Mouse (Mus musculus) E14TG2a.4 (cell line): Measurements from ENCODE around the gene Trpc2.
"Not testable (repeated sequence)": the region's sequence is repeated elsewhere in the genome, so short reads cannot be mapped to it uniquely, and the experiment has no call there.

Experiments
- H3K27me3 ChIP-seq: 2 replicates; pipeline ENCODE4 v1.6.1; 2014; ENCODE audit warnings: low read length, control low read depth; ENCODE audit not compliant: insufficient read depth
- H3K36me3 ChIP-seq: 2 replicates; pipeline ENCODE4 v1.6.1; 2014; ENCODE audit warnings: low read length, control low read depth; ENCODE audit not compliant: insufficient read depth
- H3K4me1 ChIP-seq: replicated peaks from 2 replicates; pipeline ENCODE4 v1.6.1; 2014; ENCODE audit warnings: low read depth, low read length, control low read depth
- H3K4me3 ChIP-seq: replicated peaks from 2 replicates; pipeline ENCODE4 v1.5.1; 2014; ENCODE audit warnings: mild to moderate bottlenecking, low read length
- H3K9me3 ChIP-seq: 2 replicates; pipeline ENCODE4 v1.6.1; 2014; ENCODE audit warnings: low read length, control low read depth
- CTCF ChIP-seq: conservative IDR thresholded peaks from 2 replicates; pipeline ENCODE4 v1.5.1; 2014; ENCODE audit warnings: low read length
- NANOG ChIP-seq: IDR thresholded peaks from 2 replicates; pipeline ENCODE4 v1.6.1; 2014; ENCODE audit warnings: borderline replicate concordance, low read length, mixed read lengths
- POU5F1 ChIP-seq: IDR thresholded peaks from 2 replicates; pipeline ENCODE4 v1.6.1; 2014; ENCODE audit warnings: low read length, borderline replicate concordance

Trpc2 gene

DNA sequence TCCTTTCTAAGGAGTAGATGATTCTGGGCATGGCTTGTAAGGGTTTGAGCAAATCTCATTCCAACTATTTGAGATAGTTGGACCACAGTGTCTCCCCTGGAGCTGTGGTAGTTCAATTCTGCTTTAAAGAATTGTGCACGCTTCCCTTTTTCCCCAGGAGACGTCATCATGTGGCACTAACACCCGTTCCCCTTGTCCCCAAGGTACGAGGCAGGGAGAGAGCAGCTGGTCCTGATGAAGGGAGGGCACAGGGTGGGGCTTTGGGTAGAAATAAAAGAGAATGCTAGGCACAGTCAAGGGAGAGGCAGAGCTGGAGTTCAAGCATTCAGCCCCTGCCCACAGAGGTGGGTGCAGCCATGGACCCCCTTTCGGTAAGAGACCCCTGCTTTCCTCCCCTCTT is at the start of gene Trpc2:
Gene Trpc2, plus strand, starts transcription at position 301 of the 400 bp plus-strand sequence.
- no peaks in the 10 kb centered on the region for H3K9me3 ChIP-seq
- peaks cover 32% of the 10 kb centered on the region for H3K27me3 ChIP-seq

DNA sequence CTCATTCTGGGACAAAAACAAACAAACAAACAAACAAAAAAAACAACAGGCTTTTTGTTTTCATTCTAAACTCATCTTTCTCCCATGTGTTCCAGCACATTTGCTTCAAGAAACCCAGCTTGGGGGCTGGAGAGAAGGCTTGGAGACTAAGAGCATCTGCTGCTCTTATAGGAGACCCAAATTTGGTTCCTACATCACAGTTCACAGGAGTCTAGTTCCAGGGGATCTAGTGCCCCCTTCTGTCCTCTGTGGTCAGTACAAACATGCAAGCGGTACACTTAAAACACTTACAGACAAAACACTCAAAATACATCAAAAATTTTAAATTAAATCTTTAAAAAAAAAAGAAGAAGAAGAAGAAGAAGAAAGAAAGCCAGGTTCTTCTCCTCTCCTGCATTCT is 48.0 kb upstream of the Trpc2 start:
- no peak for TF ChIP-seq POU5F1
- peak; percentile 29 for TF ChIP-seq CTCF
- Histone ChIP-seq H3K4me1 (no peaks in the 10 kb centered on the region), H3K27me3 (no peaks in the 10 kb centered on the region), H3K4me3 (no peak overlapping the region), H3K36me3 (peaks cover 99% of the 10 kb centered on the region), H3K9me3 (no peaks in the 10 kb centered on the region)

More for the DNA sequence above, at the start of gene Trpc2:
- peak within 1 kb of the TSS; percentile 59 for H3K4me3 ChIP-seq
- H3K36me3 ChIP-seq = peaks cover 57% of the 10 kb centered on the region
- H3K4me1 ChIP-seq = peaks cover 23% of the 10 kb centered on the region
- TF ChIP-seq NANOG (no peak), POU5F1 (no peak), CTCF (no peak)

DNA sequence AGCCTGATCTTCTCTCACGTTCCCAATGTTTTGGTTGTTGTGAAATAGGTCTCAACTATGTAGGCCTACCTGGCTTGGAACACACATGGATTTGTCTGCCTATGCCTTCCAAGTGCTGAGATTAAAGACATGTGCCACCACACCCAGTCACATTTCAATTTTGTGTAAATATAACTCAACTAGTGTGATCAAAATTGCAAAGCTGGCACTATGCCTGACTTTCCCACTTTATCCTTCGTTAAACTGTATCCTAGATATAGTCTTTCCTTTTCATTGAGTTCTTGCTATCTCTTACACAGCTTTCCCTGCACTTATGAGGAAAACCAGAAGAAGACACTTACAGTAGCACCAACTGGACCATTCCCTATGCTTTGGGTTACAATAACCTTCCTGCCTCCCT is 47.4 kb upstream of the Trpc2 start:
- Histone ChIP-seq H3K4me1 (no peaks in the 10 kb centered on the region), H3K27me3 (no peaks in the 10 kb centered on the region), H3K4me3 (no peak overlapping the region), H3K36me3 (peaks cover 99% of the 10 kb centered on the region), H3K9me3 (no peaks in the 10 kb centered on the region)
- TF ChIP-seq POU5F1 (no peak), NANOG (no peak), CTCF (no peak)

DNA sequence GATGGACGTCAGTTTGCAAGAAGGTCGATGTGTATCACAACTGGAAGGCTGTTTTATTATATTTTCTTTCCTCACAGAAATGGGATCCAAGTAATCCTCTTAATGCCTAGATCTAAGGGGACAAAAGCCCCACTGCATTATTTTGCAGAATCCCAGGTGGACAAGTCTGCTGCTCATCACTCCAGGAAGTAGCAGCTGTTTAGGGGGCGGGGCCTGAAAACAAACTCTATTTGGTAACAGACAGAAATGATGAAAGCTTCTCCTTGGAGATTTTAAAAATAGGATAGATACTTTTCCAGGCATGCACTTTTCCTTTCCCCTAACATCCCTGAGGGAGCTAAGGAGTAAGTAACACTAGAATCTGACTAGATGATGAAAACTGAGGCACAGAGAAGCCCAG is 45.6 kb upstream of the Trpc2 start:
- Histone ChIP-seq H3K9me3 (no peaks in the 10 kb centered on the region), H3K4me1 (no peaks in the 10 kb centered on the region), H3K4me3 (no peak overlapping the region), H3K36me3 (peaks cover 96% of the 10 kb centered on the region), H3K27me3 (no peaks in the 10 kb centered on the region)
- TF ChIP-seq CTCF = no peak
- no peak for TF ChIP-seq POU5F1
- no peak for TF ChIP-seq NANOG

DNA sequence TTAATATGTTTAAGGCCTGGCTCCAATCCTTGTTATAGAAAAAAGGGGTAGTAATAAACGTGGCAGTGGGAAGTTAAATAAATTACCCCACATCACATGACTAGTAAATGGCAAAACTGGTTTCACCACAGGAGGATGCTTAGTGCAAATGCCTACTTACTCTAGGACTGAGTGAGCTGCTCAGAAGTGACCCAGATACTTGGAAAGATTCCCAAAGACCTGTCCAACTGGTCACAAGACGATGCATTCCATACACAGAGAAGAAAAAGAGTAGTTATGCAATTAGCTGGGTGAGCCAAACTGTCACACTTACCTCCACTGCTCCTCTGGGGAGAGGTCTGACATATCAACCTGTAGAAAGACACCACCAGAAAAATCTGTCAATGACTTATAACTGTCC is 40.6 kb upstream of the Trpc2 start:
- Histone ChIP-seq H3K4me3 (no peak overlapping the region), H3K36me3 (peaks cover 64% of the 10 kb centered on the region), H3K9me3 (no peaks in the 10 kb centered on the region), H3K4me1 (no peaks in the 10 kb centered on the region), H3K27me3 (no peaks in the 10 kb centered on the region)
- no peak for TF ChIP-seq CTCF

DNA sequence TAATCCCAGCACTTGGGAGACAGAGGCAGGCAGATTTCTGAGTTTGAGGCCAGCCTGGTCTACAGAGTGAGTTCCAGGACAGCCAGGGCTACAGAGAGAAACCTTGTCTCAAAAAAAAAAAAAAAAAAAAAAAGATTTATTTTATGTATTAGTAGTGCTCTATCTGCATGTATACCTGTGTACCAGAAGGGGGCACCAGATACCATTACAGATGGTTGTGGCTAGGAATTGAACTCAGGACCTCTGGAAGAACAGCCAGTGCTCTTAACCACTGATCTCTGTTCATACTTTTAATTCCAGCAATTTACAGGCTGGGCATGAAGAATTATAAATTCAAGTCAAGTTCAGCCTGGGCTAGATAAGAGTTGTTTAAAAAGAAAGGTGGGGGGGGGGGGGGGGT is 34.4 kb upstream of the Trpc2 start:
- H3K4me3 ChIP-seq, H3K4me1 ChIP-seq, H3K9me3 ChIP-seq, H3K27me3 ChIP-seq: not testable (repeated sequence)
- peak; percentile 23; the same call in 1 of the 2 replicates for TF ChIP-seq CTCF
- peaks cover 31% of the 10 kb centered on the region for H3K36me3 ChIP-seq

DNA sequence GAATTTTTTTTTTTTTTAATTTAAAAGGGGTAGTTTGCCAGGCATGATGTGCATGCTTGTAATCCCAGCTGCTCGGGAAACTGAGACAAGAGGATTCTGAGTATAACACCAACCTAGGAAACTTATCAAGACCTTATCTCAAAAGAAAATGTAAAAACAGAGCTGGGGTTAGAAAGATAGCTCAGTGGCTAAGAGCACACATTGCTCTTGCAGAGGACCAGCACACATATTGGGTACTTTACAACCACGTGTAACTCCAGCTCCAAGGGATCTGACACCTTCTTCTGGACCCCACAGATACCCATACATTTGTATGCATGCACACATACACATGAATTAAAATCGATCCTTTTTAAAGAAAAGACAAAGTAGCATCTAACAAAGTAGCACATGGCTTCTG is 21.6 kb upstream of the Trpc2 start:
- TF ChIP-seq POU5F1 (no peak), NANOG (no peak), CTCF (no peak)
- Histone ChIP-seq H3K9me3 (no peaks in the 10 kb centered on the region), H3K36me3 (peaks cover 40% of the 10 kb centered on the region), H3K4me1 (peaks cover 30% of the 10 kb centered on the region), H3K4me3 (no peak overlapping the region), H3K27me3 (no peaks in the 10 kb centered on the region)

DNA sequence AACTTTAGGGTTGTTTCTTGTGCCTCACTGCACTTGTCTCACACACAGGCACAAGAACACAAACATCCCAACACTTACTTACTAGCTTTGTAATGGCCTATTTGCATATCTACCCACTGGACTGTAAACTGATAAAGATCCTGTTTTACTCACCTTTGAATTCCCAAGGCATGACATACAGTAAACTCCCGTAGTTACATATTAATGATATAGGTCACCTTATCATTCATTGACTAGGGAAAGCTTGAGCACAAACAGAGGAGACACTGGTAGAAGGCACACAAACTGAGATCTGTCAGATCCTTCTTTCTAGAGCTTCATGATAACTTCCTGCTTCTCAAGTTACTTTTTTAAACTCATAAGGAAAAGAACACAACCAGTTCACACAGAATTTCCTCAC is 20.7 kb upstream of the Trpc2 start:
- Histone ChIP-seq H3K4me3 (no peak overlapping the region), H3K27me3 (no peaks in the 10 kb centered on the region), H3K4me1 (peaks cover 36% of the 10 kb centered on the region), H3K36me3 (peaks cover 33% of the 10 kb centered on the region), H3K9me3 (no peaks in the 10 kb centered on the region)
- TF ChIP-seq NANOG = no peak
- no peak for TF ChIP-seq CTCF
- TF ChIP-seq POU5F1 = no peak

DNA sequence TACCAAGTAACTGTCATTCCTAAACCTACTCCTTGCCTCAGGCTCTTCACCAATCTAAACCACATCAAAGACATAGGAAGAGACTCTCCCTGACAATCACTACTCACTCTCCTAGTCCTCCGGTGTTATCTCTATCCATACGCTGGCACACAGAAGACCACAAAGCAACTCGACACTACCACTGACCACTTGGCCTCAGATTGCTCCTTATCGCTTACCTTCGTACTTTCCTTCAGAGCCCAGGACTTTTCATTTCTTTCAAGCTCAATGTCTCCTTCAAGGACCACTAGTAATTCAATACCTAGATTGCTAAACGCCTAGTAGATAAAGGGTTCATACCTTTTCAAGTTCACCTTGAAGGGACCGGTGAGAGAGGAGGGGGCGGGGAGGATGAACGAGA is 19.0 kb upstream of the Trpc2 start:
- peak overlapping the region; percentile 87 for H3K4me3 ChIP-seq
- H3K27me3 ChIP-seq = no peaks in the 10 kb centered on the region
- TF ChIP-seq CTCF = no peak
- no peak for TF ChIP-seq POU5F1
- no peak for TF ChIP-seq NANOG
- peaks cover 30% of the 10 kb centered on the region for H3K36me3 ChIP-seq
- H3K9me3 ChIP-seq = no peaks in the 10 kb centered on the region
- peaks cover 38% of the 10 kb centered on the region for H3K4me1 ChIP-seq

DNA sequence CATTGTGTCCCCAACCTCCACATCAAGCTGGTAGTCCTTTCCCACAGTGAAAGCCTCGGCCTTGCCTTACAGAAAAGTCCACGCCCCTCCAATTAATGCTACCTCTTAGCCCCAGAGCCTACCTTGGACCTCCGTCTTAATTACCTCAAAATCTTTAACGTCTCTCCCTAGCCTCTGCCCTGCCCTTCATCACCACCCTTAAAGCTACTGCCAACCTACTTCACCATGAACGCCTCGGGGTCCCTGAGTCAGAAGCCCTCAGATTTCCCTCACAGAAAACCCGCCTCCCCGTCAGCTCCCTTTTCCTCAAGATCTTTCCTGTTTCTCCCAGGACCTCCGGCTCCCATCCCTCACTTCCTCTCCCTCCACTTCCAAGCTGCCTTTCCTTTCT is 18.3 kb upstream of the Trpc2 start:
- no peaks in the 10 kb centered on the region for H3K9me3 ChIP-seq
- H3K27me3 ChIP-seq = no peaks in the 10 kb centered on the region
- H3K4me1 ChIP-seq = peaks cover 38% of the 10 kb centered on the region
- H3K36me3 ChIP-seq = peaks cover 28% of the 10 kb centered on the region
- no peak for TF ChIP-seq POU5F1
- no peak for TF ChIP-seq NANOG
- no peak for TF ChIP-seq CTCF
- H3K4me3 ChIP-seq = peak overlapping the region; percentile 87
